Mouse (Mus musculus): ENCODE measurements at regions not wholly inside any gene's neighbourhood (a gene's known extent, or its start where the extent isn't known, plus 50 kb on each side); places are given as distances from the start of the nearest gene placed in this dataset.
A peak's percentile ranks its signal among the peaks of the same experiment; 100 is the strongest.

DNA sequence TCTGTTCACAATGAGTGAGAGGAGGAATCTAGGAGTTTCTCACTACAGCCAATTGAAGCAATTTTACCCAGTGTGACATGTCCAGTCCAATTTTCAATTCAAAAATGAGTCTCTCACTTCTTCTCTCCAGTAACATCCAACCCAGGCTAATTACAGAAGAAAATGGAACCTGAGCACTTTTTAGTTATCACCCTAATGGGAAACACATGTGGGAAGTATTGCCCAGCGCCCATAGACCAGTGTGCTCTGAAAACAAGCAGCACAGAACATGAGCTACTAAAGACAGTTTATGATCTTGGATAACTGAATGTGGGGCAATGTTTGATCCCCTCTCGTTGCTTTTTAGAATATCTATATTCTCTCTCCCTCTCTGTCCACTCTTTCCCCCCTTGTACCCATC, 70.5 kb upstream of the Efemp1 start:
- no peak for DNase-seq (ENCODE audit: low spot score in 2 of 2)

DNA sequence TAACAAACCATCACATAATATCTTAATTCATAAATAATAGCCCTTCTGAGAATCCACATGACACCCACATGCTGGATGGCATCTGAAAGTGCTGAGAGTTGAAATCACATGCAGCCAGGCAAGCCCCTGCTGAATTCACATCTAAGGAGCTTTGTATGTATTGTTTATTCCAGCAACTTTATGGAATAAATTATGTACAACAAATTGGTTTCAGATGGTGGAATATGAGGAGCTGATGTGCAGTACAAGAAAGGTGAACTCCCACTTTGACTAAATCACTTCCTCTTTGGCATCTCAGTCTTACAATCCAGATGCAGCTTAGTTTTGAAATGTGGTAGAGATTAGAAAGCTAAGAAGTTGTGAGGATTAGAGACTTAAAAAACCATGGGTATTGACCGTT, 82.2 kb upstream of the Efemp1 start:
- no peak for DNase-seq (ENCODE audit: low spot score in 2 of 2)

DNA sequence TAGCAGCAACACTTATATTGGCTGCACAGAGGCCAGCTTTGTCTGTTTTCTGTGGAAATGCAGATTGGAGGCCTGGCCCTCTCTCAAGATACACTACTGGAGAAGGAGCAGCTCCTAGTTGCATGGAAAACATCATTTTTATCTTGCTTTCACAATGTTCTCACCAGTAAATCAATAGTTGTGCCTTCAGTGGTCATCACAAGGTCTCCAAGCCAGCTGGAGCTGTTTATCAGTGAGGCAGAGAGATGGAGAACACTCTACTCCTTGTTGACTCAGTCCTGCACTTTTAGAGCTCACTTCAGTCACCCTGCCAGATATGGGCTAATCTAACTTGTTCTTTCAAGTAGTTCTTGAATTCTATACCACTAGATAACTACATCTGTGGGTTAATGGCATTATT, 92.3 kb upstream of the Efemp1 start:
- DNase-seq (ENCODE audit: low spot score in 2 of 2), result no peak

DNA sequence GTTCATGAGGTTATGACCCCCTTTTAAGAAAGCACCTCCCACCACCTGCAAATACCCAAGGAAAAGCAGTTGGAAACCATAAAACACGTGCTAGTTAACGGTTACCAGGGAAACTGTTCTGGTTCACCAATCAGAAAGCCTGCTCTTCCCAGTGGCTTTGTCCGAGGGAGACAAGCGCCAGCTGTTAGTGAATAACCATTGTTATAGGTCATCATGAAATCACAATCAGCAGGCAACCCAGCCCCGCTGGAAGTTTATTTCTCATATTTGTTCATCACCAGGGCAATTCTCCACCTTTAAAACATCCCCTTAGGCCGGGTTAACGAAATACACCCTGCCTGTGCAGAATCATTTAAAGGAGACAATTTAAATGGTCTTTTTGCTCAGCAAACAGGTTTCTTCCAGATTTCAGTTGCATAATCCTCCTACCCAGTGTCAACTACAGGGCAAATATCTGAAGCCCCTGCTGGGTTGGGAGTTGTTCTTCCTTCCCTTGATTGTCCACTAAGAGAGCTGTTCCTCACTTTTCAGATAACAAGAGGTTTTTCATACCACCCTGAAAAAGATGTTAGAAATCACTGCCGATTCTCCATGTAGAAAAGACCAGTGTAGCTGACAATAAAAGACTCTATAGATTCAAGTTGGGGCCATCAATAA, 117.9 kb upstream of the Efemp1 start:
- peak; percentile 3 to 14 for DNase-seq (ENCODE audit: low spot score in 2 of 2)

DNA sequence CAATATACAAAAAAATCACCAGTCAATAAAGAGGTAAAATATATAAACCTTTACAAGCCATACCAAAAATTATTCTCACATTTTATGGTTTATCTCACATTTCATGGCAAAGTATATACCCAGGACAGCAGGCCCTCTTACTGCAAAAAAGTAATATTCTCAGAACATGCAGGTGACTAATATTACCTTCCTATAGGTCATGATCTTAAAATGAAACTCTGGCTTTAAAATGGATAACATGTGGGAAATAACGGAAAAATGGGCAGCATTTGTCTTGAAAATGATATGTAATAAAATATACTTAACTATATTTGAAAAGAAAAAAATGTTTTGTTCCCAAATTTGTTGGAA, 118.4 kb upstream of the Efemp1 start:
- no peak for DNase-seq (ENCODE audit: low spot score in 2 of 2)

DNA sequence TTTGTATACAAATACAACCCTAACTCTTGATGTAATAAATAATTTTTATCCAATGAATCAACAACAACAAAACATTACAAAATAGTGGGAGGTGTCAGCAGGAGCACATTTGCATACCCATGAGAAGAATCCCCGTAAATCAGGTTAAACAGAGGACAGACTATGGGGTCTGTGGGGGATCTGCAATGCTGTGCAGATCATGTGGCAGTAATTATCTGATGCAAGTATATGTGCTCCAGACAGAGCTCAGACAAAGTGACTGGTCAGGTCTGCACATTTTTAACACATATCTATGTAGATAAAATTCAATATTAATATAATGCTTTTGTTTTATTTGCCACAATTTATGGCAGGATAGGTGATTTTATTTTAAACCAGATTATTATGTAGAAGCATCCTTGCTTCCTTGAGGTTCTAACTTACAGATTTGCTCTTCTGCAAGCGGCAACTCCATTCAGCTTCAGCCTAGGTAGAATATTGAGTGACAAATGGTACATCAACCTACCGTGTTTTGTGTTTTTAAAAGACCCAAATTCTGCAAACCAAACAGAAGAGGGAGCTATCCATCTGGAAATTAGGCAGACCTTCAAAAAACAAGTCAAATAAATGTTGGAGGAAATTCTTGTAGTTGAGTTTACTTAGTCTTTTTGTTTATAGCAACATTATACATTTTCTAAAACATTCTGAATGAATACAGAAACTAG, 119.0 kb upstream of the Efemp1 start:
- no peak for DNase-seq (ENCODE audit: low spot score in 2 of 2)

DNA sequence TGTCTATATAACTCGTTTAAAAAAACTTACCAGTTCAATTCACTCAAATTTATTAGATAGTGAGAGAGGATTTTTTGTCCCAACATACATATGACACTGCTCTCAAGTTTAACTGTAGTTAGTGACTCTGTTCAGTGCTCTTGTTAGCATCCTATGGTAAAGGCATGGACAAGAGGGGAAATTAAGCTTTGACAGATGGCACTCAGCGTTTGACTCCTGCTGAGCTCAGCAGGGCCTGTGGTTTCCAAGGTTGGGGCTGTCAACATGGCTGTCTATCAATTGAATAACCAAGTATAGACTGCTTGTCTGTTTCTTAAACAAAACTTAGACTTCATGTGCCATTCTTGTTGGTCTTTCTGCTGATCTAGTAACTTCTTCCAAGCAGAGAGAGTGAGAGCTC, 122.9 kb upstream of the Efemp1 start:
- DNase-seq (ENCODE audit: low spot score in 2 of 2), result no peak

DNA sequence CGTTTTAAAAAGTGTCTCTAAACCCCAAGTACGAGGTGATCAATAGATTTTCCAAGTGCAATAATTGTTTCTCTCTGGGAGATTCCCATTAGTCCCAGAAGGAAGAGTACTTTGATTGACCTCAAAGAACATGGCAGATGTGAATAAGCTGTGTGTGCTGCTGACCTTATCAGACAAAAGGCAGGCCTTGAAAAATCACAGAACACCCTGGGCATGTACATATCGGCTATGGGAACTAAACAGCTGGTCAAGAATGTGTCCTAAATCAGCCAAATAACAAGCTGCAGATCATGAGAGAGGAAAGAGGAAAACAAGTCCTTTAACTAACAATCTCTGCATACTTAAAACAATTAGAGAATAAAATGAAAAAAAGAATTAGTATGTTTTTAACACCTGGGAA, 125.4 kb upstream of the Ccdc85a start:
- DNase-seq (ENCODE audit: low spot score in 2 of 2), result no peak

DNA sequence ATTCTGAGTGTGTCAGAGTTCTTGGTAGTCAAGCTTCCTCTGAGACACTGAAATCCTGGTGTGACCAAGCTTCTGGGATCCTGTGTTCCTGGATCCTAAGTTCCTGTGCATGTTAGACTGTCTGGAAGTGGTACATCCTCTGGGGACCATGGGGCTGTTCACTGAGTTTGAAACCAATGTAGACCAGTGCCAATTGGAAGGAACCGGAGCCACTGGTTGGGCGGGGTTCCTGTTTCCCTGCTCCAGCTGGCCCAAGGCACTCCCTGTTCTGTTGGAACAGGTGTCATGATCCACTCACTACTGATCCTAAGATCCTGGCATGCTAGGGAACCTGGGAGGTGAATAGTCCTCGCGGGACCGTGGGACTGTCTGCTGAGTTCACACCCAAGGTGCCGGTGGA, 124.3 kb upstream of the Ccdc85a start:
- DNase-seq (ENCODE audit: low spot score in 2 of 2), result no peak

DNA sequence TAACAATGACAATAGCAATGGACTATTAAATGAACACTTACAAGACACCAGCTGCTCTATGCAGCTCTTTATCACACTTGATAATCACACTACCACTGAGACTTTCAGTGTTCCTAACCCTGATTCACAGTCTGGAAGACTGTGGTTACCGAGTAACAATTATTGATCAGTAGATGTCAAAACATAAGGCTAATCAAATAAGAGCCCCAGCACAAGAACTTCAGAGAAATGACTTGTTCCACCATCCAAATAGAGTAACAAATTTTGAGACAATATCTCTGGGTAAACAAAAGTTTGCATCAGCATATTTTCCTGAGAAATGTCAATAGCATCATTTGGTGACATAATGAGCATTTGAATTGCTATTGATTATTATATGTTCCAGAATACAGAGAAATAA, 118.3 kb upstream of the Ccdc85a start:
- no peak for DNase-seq (ENCODE audit: low spot score in 2 of 2)

DNA sequence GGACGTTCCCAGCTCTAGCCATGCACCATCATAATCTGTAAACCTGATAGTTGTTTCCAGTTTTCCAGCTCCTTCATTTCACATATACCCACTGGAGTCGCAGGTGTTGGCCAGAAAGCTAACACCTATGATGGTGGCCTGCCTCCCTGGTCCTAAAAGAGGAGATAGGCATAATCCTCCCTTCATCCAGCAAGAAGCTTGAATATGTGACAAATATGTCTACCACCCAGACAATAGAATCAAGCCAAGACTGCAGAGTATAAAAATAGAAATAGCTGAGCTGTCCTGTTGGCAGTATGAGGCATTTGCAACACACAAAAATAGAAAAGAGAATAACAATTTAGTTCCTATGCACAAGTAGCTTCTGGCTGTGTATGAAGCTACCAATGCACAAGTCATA, 117.3 kb upstream of the Ccdc85a start:
- peak in 1 of 2 experiments; percentile 33 for DNase-seq (ENCODE audit: low spot score in 2 of 2)

DNA sequence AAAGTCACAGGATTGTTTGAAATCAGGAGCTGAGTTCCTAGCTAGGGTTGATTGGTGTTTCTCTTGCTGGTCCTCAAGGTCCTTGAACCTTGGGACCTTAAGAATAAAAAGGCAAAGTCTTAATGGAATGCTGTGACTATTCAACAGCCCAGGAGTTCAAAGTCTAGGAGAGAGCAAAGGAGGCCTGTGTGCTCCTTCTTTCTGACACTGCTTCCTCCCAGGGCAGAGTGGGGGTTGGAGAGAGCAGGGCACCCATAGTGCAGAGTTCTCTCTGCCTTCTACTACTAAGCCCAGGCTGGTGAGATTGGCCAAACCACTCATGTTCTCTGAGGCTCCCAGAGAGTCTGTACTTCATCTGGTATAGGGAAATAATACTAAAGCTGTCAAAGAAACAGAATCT, 115.6 kb upstream of the Ccdc85a start:
- DNase-seq (ENCODE audit: low spot score in 2 of 2), result no peak

DNA sequence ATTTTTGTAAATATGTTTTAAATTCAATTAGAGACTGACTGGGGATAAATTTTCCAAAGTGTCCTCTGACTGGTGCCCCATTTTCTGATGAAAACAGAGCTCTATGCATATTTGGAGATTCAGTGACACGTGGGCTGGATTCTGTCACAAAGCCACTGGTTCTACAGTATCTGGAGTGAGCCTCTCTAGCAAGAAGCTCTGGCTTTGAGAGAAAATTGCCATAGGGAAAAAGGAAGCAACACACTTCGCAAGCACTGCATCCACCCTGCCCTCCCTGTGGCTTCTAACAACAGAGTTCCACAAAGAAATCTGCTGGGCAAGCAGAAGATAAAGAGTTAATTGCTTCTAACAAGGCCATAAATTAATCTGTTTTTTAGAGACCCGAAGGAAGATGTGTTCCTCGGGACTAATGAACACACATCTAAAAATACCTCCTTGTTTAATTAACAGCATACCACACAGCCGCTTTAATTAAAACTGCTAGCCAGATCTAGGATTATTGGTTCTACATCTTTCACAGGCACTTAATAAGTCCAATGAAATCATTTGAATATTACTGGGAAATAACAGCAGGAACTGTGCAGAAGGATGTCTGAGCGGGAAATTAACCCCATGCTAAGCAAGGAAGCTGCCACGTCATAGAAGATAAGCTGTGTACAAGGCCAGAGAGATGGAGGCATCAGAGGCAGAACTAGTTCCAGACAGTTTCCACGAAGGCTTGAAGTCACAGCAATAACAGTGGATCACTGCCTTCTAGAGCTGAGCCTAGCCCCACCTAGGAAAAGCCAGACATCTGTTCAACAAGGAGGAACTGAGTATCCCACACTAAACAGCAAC, 113.7 kb upstream of the Ccdc85a start:
- peak in 1 of 2 experiments; percentile 33 for DNase-seq (ENCODE audit: low spot score in 2 of 2)

DNA sequence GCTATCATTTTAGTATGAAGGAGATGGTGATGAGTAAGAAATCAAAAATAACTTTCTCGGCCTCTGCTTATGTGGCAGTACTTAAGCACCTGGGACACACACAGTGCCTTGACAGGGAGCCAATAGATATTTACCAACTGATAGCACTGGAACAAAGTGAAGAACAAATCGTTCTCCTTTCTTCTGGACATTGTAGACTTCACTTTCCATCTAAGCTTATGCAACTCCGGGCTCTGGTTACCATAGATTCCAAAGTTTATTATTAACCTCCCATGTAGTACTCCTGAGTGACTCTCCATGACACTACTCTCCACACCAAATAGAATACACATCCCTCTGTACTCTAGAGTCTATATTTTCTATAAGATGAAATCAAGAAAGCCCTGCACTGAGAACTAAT, 110.9 kb upstream of the Ccdc85a start:
- no peak for DNase-seq (ENCODE audit: low spot score in 2 of 2)

DNA sequence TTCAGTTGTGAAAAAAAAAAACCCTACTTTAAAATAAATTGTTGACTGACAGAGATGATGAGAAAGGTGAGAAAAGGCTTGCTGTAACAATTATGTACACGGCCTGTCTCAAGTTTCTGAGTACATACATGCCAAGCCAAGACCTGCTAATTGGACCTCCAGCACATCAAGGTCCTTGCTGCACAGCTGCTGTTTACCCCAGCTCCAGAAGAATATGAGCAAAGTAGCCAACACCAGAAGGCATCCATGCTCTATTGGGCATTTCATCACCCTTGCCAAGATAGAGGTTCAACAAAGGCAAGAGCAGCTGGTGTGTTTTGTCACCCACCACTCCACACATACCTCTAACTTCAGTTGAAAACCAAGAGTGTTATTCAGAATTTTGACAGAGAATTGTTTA, 109.2 kb upstream of the Ccdc85a start:
- DNase-seq (ENCODE audit: low spot score in 2 of 2), result no peak

DNA sequence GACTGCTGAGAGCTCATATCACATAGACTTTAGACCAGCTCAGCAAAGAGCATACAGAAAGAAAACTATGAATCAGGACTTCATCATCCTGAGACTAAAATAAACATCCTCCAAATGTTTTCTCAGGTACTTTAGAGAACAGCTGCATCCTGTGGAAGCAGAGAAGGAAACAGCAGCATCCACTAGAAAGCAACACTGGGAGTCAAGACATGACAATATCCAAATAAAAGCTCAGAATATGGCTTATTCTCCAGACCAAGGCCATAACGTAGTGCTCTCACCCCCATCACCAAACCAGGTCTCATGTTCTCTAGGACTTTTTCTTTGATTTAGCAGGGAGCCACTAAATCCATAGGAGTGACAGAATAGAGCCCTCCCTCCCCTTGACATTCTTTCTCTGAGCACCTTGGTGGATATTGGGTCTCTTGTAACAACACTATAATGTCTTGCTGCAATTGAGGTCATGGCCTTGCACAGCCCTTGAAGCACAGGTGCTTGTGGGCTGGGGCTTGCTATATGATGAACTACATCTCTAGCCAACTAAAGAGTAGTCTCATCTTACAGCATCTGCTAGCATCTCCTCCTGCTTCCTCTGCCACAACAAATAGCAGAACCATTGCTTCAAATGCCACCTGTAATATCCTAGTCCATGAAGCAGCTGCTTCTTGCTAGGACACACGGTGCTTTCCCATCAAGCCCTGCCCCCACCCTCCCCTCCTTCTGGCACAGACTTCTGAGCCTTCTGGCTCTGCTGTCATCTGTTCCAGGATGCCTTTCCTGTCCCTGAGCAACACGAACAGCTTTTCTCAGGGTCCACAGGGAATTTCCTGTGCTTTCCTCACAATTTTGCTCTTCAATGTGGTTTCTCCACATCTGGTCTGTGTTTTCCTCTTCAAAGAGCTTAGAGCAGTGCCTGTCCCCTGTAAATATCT, 108.4 kb upstream of the Ccdc85a start:
- no peak for DNase-seq (ENCODE audit: low spot score in 2 of 2)

DNA sequence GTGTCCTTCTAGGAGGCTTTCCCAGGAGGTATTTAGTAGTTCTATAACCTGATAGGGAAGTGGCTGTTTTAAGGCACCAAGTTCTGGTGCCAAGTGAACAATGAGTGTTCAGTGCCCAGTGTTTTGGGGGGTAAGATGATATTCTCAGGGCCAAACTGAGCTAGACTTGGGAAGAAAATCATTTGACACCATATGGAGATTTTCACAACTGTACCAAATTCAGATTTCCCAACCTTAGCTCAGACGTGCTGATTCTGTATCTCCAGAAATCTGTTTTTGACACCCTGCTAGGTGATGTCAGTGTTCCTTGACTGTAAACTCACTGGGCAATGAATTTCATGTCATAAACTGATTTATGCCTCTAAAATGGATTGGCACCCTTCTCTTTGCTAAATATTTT, 104.3 kb upstream of the Ccdc85a start:
- no peak for DNase-seq (ENCODE audit: low spot score in 2 of 2)

DNA sequence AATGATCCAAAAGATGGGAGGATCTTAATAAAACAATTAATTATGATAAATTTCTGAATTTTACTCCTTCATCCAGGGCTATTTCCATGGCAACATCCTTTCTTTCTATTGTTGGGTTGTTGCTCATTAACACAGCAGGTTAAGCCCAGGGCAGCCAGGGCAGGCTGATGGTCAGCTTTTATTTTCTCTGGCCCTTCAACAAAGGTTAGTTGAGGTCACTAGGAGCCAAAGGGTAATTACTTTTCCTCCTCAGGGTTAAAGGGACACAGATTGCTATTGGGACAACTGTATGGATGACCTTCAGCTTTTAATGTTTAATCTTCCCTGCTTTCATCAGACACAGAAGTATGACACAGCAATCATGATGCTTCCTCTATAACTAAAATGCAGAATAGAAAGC, 101.3 kb upstream of the Ccdc85a start:
- no peak for DNase-seq (ENCODE audit: low spot score in 2 of 2)

DNA sequence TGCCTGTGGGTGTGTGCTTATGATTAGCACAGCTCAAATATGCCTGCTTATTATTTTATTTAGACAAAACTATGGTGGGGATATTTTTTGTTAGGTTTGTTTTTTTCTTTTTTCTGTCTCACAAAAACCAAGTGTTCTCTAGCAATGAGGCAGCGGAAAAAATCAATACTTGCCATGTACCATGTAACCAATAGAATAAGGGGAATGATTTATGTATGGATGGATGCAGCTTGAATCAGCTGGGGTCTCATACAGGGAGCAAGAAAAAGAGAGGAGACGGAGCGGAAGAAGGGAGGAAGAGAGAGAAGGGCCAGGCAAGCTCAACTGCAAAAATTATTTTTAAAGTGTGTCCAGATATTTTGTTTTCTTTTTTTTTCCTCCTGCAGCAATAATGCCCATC, 97.2 kb upstream of the Ccdc85a start:
- no peak for DNase-seq (ENCODE audit: low spot score in 2 of 2)

DNA sequence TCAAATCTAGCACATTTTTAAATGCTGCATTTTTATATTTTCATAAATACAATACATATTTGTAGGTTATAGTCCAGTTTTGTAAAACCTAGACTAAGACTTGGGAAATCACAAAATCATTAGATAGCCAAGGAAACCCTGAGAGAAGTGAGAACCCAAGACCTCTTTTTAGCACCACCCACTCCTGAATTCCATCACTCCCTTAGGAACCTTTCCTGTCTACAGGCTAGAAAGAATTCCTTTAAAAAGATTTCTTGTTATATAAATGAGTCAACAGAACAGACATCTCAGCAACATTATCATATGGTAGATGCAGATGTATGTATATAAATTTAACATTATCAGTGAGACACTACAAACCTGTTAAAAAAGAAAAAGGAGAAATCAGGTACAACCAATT, 86.6 kb upstream of the Ccdc85a start:
- DNase-seq (ENCODE audit: low spot score in 2 of 2), result peak in 1 of 2 experiments; percentile 30

DNA sequence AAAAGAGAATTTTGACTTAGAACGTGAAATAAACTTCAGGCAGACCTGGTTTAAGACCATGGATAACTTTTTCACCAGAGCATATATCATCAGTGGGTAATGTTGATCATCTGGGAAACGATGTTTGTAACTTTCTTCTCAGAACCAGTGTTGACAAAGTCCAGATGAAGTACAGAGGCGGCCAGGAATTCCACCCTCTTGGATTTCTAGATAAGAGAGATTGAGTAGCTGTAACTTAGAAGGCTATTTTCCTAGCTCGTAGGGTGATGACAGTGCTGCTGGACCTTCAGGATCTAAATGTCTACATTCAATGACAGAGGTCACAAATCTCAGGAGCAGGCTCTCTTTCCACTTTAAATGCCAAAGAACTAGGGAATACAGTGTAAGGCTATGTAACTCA, 85.2 kb upstream of the Ccdc85a start:
- DNase-seq (ENCODE audit: low spot score in 2 of 2), result no peak

DNA sequence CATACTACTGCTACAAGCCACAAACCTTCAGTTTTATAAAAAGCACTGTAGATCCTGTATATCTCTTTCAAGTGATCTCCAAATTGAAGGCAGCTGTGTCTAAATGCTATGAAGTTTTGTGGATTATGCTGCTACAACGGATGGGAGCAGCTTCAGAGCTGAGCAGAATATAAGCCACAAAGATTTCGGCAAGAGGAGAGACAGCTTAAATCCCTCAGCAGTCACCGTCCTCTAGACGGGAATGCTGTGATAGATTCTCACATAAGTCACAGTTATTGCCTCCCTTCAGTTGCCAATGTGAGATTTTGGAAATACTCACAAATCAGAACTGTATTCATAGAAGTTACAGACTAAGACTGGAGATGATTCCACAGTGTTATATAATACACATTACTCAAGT, 76.3 kb upstream of the Ccdc85a start:
- peak in 1 of 2 experiments; percentile 22 for DNase-seq (ENCODE audit: low spot score in 2 of 2)
